Mouse (Mus musculus) kidney, adult 2 months (tissue): ENCODE measurements at regions not wholly inside any gene's neighbourhood (a gene's known extent, or its start where the extent isn't known, plus 50 kb on each side); places are given as distances from the start of the nearest gene placed in this dataset.

Source experiments
- CTCF ChIP-seq: fragments of 200-500 bp; conservative IDR thresholded peaks from 2 replicates; pipeline ENCODE4 v1.5.1; 2011; ENCODE audit warnings: low read depth, mild to moderate bottlenecking, control low read depth, low read length, moderate library complexity, mixed read lengths; ENCODE audit not compliant: insufficient read depth, insufficient read length
- POLR2A ChIP-seq: fragments of 200-500 bp; IDR thresholded peaks from one replicate; pipeline ENCODE4 v1.6.1; 2011; ENCODE audit warnings: low read depth, low read length, control low read depth

GRCm38 (mm10) chr9:30573294-30573693 is 146.4 kb downstream of the Snx19 start:
- no peak for TF ChIP-seq CTCF
- no peak for TF ChIP-seq POLR2A
